Mouse (Mus musculus) forebrain, embryonic 16.5 days (tissue): ENCODE data around the gene Gm572. TPM values are rescaled to one million over a fixed set of nuclear protein-coding genes. Genes with fewer than 3 reads are reported as not detected.
A peak's percentile ranks its signal among the peaks of the same experiment; 100 is the strongest.

Experiments used
- ATAC-seq: fragments of 200-750 bp; cut with Nextera tagmentation; 2 replicates; pipeline ENCODE4 v1.8.0; 2017; ENCODE audit warnings: mild to moderate bottlenecking, moderate library complexity
- H3K27ac ChIP-seq: fragments of 300-500 bp; sonication (generic); 2 replicates; pipeline ENCODE4 v1.5.1; 2014; ENCODE audit warnings: low read length, control low read depth
- H3K27me3 ChIP-seq: fragments of 300-500 bp; sonication (generic); replicated peaks from 2 replicates; pipeline ENCODE4 v1.6.1; 2014; ENCODE audit warnings: low read length; ENCODE audit not compliant: control insufficient read depth, insufficient read depth
- H3K36me3 ChIP-seq: fragments of 300-500 bp; sonication (generic); 2 replicates; pipeline ENCODE4 v1.6.1; 2014; ENCODE audit not compliant: control insufficient read depth, insufficient read depth
- H3K4me1 ChIP-seq: fragments of 300-500 bp; sonication (generic); replicated peaks from 2 replicates; pipeline ENCODE4 v1.6.1; 2014; ENCODE audit warnings: low read length; ENCODE audit not compliant: control insufficient read depth, insufficient read depth
- H3K4me2 ChIP-seq: fragments of 300-500 bp; sonication (generic); 2 replicates; pipeline ENCODE4 v1.6.1; 2014; ENCODE audit warnings: mild to moderate bottlenecking, low read length, control low read depth
- H3K4me3 ChIP-seq: fragments of 300-500 bp; sonication (generic); replicated peaks from 2 replicates; pipeline ENCODE4 v1.5.1; 2014; ENCODE audit warnings: mild to moderate bottlenecking, low read length, control low read depth
- H3K9ac ChIP-seq: fragments of 300-500 bp; sonication (generic); replicated peaks from 2 replicates; pipeline ENCODE4 v1.6.1; 2014; ENCODE audit warnings: low read depth, low read length, control low read depth
- H3K9me3 ChIP-seq: fragments of 300-500 bp; sonication (generic); 2 replicates; pipeline ENCODE4 v1.6.1; 2016; ENCODE audit warnings: low read length; ENCODE audit not compliant: control insufficient read depth
- WGBS: fragments of 180-500 bp; shearing (Covaris S2); extraction: QIAGEN DNeasy Blood & Tissue Kit; methylation state at CpG from one replicate; pipeline ENCODE4 v1.1.7; 2014; 5-methylcytosine and 5-hydroxymethylcytosine counted together
- polyA plus RNA-seq: library from polyadenylated mRNA; unstranded; fragments of >200 nt; fragmentation: Nextera tagmentation; extraction: Ambion mirVana; gene quantifications from 2 replicates; pipeline ENCODE4 v1.2.1, GENCODE M21; 2015

Gene Gm572
- polyA plus RNA-seq, 1 experiment from 2014 or later: not detected

DNA sequence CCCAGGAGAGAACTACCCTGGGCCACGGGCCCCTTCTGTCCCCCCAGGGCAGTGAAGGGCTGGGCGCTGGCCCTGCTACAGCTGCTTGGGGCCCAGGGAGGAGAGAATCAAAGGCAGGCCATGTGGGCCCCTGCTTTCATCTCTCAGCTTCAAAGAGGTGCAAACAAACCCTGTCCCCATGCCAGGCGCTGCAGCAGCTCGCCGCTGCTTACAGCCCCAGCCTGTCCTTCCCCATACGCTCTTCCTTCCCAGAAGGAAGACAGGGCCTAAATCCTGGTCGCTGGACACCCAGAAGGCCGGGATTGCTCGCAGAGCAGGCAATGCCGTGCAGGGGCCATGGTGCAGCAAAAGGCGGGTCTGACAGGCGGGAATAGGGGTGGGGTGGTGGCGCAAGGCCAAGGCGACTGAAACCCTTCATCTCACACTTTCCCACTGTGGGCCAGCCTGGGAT, 43.4 kb downstream of the Gm572 start:
- H3K27me3 ChIP-seq: no peaks in the 10 kb centered on the region
- no peak overlapping the region for H3K4me3 ChIP-seq
- H3K9me3 ChIP-seq: no peaks in the 10 kb centered on the region
- peaks cover 7% of the 10 kb centered on the region for H3K4me1 ChIP-seq
- 0 out of 2 replicates have a peak overlapping the region, but pooled peaks have one; percentile 17 for H3K9ac ChIP-seq
- H3K4me2 ChIP-seq: no peak overlapping the region
- 20% methylated on average over 14 of the region's 14 CpGs for WGBS
- H3K36me3 ChIP-seq: no peaks in the 10 kb centered on the region
- peak; percentile 40 for ATAC-seq
- no peak overlapping the region for H3K27ac ChIP-seq

GRCm38 (mm10) chr4:148688091-148688490, 45.0 kb downstream of the Gm572 start:
- H3K9ac ChIP-seq: no peak overlapping the region
- H3K27ac ChIP-seq: no peak overlapping the region
- no peaks in the 10 kb centered on the region for H3K36me3 ChIP-seq
- no peak overlapping the region for H3K4me3 ChIP-seq
- no peaks in the 10 kb centered on the region for H3K27me3 ChIP-seq
- no peaks in the 10 kb centered on the region for H3K9me3 ChIP-seq
- H3K4me1 ChIP-seq: peaks cover 7% of the 10 kb centered on the region
- no peak for ATAC-seq
- no peak overlapping the region for H3K4me2 ChIP-seq
- WGBS: 71% methylated on average over 2 of the region's 2 CpGs

DNA sequence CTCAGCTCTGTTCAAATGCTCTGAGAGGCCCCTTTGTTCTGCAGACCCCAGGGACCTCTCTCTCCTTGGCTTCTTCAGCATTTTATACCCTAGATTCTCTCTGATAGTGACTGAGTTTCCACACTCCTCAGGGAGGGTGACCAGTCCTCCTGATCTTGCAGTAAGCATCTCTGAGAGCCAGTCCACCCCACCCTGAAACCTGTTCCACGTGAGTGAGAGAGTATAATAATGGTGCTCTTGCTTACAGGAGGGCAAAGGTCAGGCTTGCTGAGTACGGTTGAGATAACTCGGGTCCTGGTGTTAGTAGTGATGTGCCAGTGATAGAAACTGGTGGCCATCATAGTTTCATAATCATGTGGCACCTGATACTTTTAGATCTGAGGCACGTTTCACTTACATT, 48.1 kb downstream of the Gm572 start:
- WGBS: 81% methylated on average over 4 of the region's 4 CpGs
- Histone ChIP-seq H3K27ac (no peak overlapping the region), H3K36me3 (no peaks in the 10 kb centered on the region), H3K4me3 (no peak overlapping the region), H3K4me2 (no peak overlapping the region), H3K27me3 (no peaks in the 10 kb centered on the region), H3K9me3 (no peaks in the 10 kb centered on the region), H3K9ac (no peak overlapping the region), H3K4me1 (peaks cover 7% of the 10 kb centered on the region)
- no peak for ATAC-seq

- 94% methylated on average over 7 of the region's 7 CpGs for WGBS
- Histone ChIP-seq H3K27ac (no peak overlapping the region), H3K9me3 (no peaks in the 10 kb centered on the region), H3K9ac (no peak overlapping the region), H3K27me3 (no peaks in the 10 kb centered on the region), H3K4me2 (no peak overlapping the region), H3K4me1 (no peaks in the 10 kb centered on the region), H3K36me3 (no peaks in the 10 kb centered on the region), H3K4me3 (no peak overlapping the region)
- ATAC-seq: no peak
Observed at GRCm38 (mm10) chr4:148693417-148693959, 50.4 kb downstream of the Gm572 start.

DNA sequence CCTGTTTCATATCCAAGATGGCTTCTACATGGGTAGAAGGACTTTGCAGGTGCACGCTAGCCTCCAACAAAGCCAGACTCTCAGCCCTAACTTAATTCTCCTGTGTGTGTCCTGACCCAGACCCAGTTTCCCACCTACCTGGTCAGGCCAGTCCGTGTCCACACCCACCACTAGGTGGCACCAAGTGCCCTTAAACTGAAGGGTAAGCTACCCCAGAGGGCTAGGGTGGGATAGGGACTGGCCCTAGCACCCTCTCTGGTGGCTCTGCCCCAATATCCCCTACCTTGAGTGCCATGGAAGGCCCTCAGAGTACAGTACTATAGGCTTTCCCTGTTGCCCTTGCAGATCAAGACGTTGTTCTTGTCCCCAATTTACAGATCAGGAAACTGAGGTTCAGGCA, 61.6 kb downstream of the Gm572 start:
- H3K9ac ChIP-seq: no peak overlapping the region
- no peak overlapping the region for H3K27ac ChIP-seq
- no peak overlapping the region for H3K4me2 ChIP-seq
- H3K4me3 ChIP-seq: no peak overlapping the region
- H3K36me3 ChIP-seq: no peaks in the 10 kb centered on the region
- no peaks in the 10 kb centered on the region for H3K4me1 ChIP-seq
- 41% methylated on average over 3 of the region's 3 CpGs for WGBS
- ATAC-seq: no peak
- H3K27me3 ChIP-seq: no peaks in the 10 kb centered on the region
- no peaks in the 10 kb centered on the region for H3K9me3 ChIP-seq

- no peaks in the 10 kb centered on the region for H3K27me3 ChIP-seq
- 64% methylated on average over 11 of the region's 11 CpGs for WGBS
- peaks cover 18% of the 10 kb centered on the region for H3K4me1 ChIP-seq
- H3K36me3 ChIP-seq: no peaks in the 10 kb centered on the region
- H3K9me3 ChIP-seq: no peaks in the 10 kb centered on the region
- ATAC-seq: no peak
- no peak overlapping the region for H3K4me2 ChIP-seq
- no peak overlapping the region for H3K27ac ChIP-seq
- H3K9ac ChIP-seq: no peak overlapping the region
- no peak overlapping the region for H3K4me3 ChIP-seq
Observed at GRCm38 (mm10) chr4:148708836-148709235, 65.7 kb downstream of the Gm572 start.

GRCm38 (mm10) chr4:148710446-148710845, 67.3 kb downstream of the Gm572 start:
- Histone ChIP-seq H3K27me3 (no peaks in the 10 kb centered on the region), H3K4me2 (no peak overlapping the region), H3K9me3 (no peaks in the 10 kb centered on the region), H3K27ac (no peak overlapping the region), H3K4me3 (no peak overlapping the region), H3K4me1 (peaks cover 18% of the 10 kb centered on the region), H3K36me3 (no peaks in the 10 kb centered on the region), H3K9ac (no peak overlapping the region)
- ATAC-seq: no peak
- WGBS: 25% methylated on average over 2 of the region's 2 CpGs

- no peaks in the 10 kb centered on the region for H3K27me3 ChIP-seq
- no peaks in the 10 kb centered on the region for H3K9me3 ChIP-seq
- H3K9ac ChIP-seq: 0 out of 2 replicates have a peak overlapping the region, but pooled peaks have one; percentile 28
- no peak overlapping the region for H3K4me2 ChIP-seq
- H3K36me3 ChIP-seq: no peaks in the 10 kb centered on the region
- 8% methylated on average over 10 of the region's 10 CpGs for WGBS
- H3K27ac ChIP-seq: no peak overlapping the region
- ATAC-seq: peak; percentile 82
- no peak overlapping the region for H3K4me3 ChIP-seq
- H3K4me1 ChIP-seq: peaks cover 18% of the 10 kb centered on the region
Observed at GRCm38 (mm10) chr4:148711323-148711722, 68.2 kb downstream of the Gm572 start.

GRCm38 (mm10) chr4:148712632-148713031, 69.5 kb downstream of the Gm572 start:
- H3K9me3 ChIP-seq: no peaks in the 10 kb centered on the region
- no peaks in the 10 kb centered on the region for H3K36me3 ChIP-seq
- no peak overlapping the region for H3K9ac ChIP-seq
- no peak overlapping the region for H3K4me3 ChIP-seq
- peaks cover 18% of the 10 kb centered on the region for H3K4me1 ChIP-seq
- WGBS: 31% methylated on average over 10 of the region's 10 CpGs
- no peak overlapping the region for H3K27ac ChIP-seq
- no peaks in the 10 kb centered on the region for H3K27me3 ChIP-seq
- ATAC-seq: no peak
- no peak overlapping the region for H3K4me2 ChIP-seq

DNA sequence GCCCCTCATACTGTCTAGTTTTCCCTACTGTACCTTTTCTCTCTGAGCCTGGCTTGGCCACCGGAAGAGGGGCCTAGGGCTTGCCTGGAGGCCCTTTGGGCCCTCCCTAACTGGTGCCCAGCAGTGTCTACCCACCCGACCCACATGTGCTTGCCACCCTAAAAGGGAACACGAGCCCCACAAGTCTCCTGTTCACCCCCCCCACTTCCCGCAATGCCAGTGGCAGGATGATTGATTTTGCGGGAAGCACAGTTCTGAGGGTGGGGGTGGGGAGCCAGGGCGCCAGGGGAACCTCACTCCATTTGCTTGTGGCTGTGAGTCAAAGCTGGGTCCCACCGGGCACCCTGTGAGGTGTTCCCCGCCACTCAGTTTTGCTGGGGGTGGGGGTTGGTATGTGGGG, 70.9 kb downstream of the Gm572 start:
- H3K9me3 ChIP-seq: no peaks in the 10 kb centered on the region
- H3K4me3 ChIP-seq: no peak overlapping the region
- H3K27ac ChIP-seq: no peak overlapping the region
- H3K4me2 ChIP-seq: no peak overlapping the region
- no peak for ATAC-seq
- no peaks in the 10 kb centered on the region for H3K27me3 ChIP-seq
- H3K9ac ChIP-seq: no peak overlapping the region
- 72% methylated on average over 8 of the region's 8 CpGs for WGBS
- peaks cover 18% of the 10 kb centered on the region for H3K4me1 ChIP-seq
- H3K36me3 ChIP-seq: no peaks in the 10 kb centered on the region
